Mouse (Mus musculus) heart, embryonic 16.5 days (tissue): ENCODE data around the gene Abl1. TPM values are rescaled to one million over a fixed set of nuclear protein-coding genes. Genes with fewer than 3 reads are reported as not detected.

Experiments used
- ATAC-seq: fragments of 200-750 bp; cut with Nextera tagmentation; replicated peaks from 2 replicates; pipeline ENCODE4 v1.8.0; 2017; ENCODE audit warnings: moderate number of reproducible peaks; ENCODE audit not compliant: insufficient read depth, low FRiP score; ENCODE audit errors: extremely low read depth
- H3K27ac ChIP-seq: fragments of 300-500 bp; sonication (generic); 2 replicates; pipeline ENCODE4 v1.5.1; 2014; ENCODE audit warnings: mild to moderate bottlenecking, low read length, control low read depth, moderate library complexity
- H3K27me3 ChIP-seq: fragments of 300-500 bp; sonication (generic); 2 replicates; pipeline ENCODE4 v1.6.1; 2014; ENCODE audit warnings: low read length, mixed read lengths; ENCODE audit not compliant: control insufficient read depth, insufficient read depth
- H3K36me3 ChIP-seq: fragments of 300-500 bp; sonication (generic); 2 replicates; pipeline ENCODE4 v1.6.1; 2014; ENCODE audit not compliant: control insufficient read depth, insufficient read depth
- H3K4me1 ChIP-seq: fragments of 300-500 bp; sonication (generic); 2 replicates; pipeline ENCODE4 v1.6.1; 2014; ENCODE audit warnings: low read length, mixed read lengths; ENCODE audit not compliant: control insufficient read depth, insufficient read depth
- H3K4me2 ChIP-seq: fragments of 300-500 bp; sonication (generic); 2 replicates; pipeline ENCODE4 v1.6.1; 2014; ENCODE audit warnings: low read depth, mild to moderate bottlenecking, control low read depth, low read length
- H3K4me3 ChIP-seq: fragments of 300-500 bp; sonication (generic); 2 replicates; pipeline ENCODE4 v1.5.1; 2014; ENCODE audit warnings: mild to moderate bottlenecking, control low read depth, low read length
- H3K9ac ChIP-seq: fragments of 300-500 bp; sonication (generic); 2 replicates; pipeline ENCODE4 v1.6.1; 2014; ENCODE audit warnings: low read length, control low read depth
- H3K9me3 ChIP-seq: fragments of 300-500 bp; sonication (generic); replicated peaks from 2 replicates; pipeline ENCODE4 v1.6.1; 2016; ENCODE audit warnings: low read length; ENCODE audit not compliant: control insufficient read depth
- WGBS: fragments of 180-500 bp; shearing (Covaris S2); extraction: QIAGEN DNeasy Blood & Tissue Kit; methylation state at CpG from one replicate; pipeline ENCODE4 v1.1.7; 2014; 5-methylcytosine and 5-hydroxymethylcytosine counted together
- polyA plus RNA-seq: library from polyadenylated mRNA; unstranded; fragments of >200 nt; fragmentation: Nextera tagmentation; extraction: Ambion mirVana; gene quantifications from 2 replicates; pipeline ENCODE4 v1.2.1, GENCODE M21; 2015

Abl1 gene
- polyA plus RNA-seq, 1 experiment from 2014 or later, result 24.0 TPM

GRCm38 (mm10) chr2:31813641-31814040 lies 125.5 kb downstream of the Abl1 start:
- Histone ChIP-seq H3K9ac (no peak overlapping the region), H3K9me3 (no peaks in the 10 kb centered on the region), H3K27me3 (peaks cover 3% of the 10 kb centered on the region), H3K4me1 (no peaks in the 10 kb centered on the region), H3K4me2 (no peak overlapping the region), H3K4me3 (no peak overlapping the region), H3K27ac (no peak overlapping the region), H3K36me3 (no peaks in the 10 kb centered on the region)
- WGBS, result 69% methylated on average over 4 of the region's 4 CpGs
- ATAC-seq, result no peak

DNA sequence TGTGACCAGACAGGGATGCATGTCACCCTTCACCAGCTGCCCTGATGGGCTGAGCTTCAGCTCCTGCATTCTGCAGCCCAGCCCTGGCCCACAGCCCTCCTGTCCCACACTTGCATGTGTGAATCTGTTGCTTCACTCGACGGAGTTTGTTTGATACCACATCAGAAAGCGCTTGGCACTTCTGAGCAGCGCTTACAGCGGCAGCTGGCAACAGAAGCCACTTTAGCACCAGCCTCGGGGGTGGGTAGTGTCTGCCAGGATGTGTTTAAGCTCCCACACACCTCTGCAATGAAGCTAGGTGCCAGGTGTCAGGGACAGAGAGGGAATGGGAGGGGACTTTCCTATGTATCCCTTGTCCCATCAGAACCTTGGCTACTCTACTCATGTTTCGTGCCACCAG lies 126.5 kb downstream of the Abl1 start:
- 57% methylated on average over 7 of the region's 7 CpGs for WGBS
- Histone ChIP-seq H3K9me3 (no peaks in the 10 kb centered on the region), H3K36me3 (no peaks in the 10 kb centered on the region), H3K4me2 (no peak overlapping the region), H3K9ac (no peak overlapping the region), H3K4me1 (no peaks in the 10 kb centered on the region), H3K27me3 (peaks cover 3% of the 10 kb centered on the region), H3K4me3 (no peak overlapping the region), H3K27ac (no peak overlapping the region)
- no peak for ATAC-seq

- H3K27me3 ChIP-seq, result peaks cover 3% of the 10 kb centered on the region
- H3K36me3 ChIP-seq, result no peaks in the 10 kb centered on the region
- H3K4me2 ChIP-seq, result no peak overlapping the region
- WGBS, result 19% methylated on average over 5 of the region's 5 CpGs
- ATAC-seq, result no peak
- H3K9ac ChIP-seq, result no peak overlapping the region
- H3K4me3 ChIP-seq, result no peak overlapping the region
- H3K9me3 ChIP-seq, result no peaks in the 10 kb centered on the region
- H3K4me1 ChIP-seq, result no peaks in the 10 kb centered on the region
- H3K27ac ChIP-seq, result no peak overlapping the region
Measured at GRCm38 (mm10) chr2:31815367-31815766, 127.2 kb downstream of the Abl1 start.

GRCm38 (mm10) chr2:31822524-31823371 lies 134.6 kb downstream of the Abl1 start:
- H3K36me3 ChIP-seq, result no peaks in the 10 kb centered on the region
- no peak for ATAC-seq
- H3K4me1 ChIP-seq, result peaks cover 6% of the 10 kb centered on the region
- peak overlapping the region; percentile 21; the same call in 1 of the 2 replicates for H3K9ac ChIP-seq
- H3K4me3 ChIP-seq, result peak overlapping the region; percentile 39
- WGBS, result 12% methylated on average over 39 of the region's 39 CpGs
- H3K9me3 ChIP-seq, result no peaks in the 10 kb centered on the region
- H3K27ac ChIP-seq, result no peak overlapping the region
- H3K4me2 ChIP-seq, result peak overlapping the region; percentile 59
- peaks cover 20% of the 10 kb centered on the region for H3K27me3 ChIP-seq

DNA sequence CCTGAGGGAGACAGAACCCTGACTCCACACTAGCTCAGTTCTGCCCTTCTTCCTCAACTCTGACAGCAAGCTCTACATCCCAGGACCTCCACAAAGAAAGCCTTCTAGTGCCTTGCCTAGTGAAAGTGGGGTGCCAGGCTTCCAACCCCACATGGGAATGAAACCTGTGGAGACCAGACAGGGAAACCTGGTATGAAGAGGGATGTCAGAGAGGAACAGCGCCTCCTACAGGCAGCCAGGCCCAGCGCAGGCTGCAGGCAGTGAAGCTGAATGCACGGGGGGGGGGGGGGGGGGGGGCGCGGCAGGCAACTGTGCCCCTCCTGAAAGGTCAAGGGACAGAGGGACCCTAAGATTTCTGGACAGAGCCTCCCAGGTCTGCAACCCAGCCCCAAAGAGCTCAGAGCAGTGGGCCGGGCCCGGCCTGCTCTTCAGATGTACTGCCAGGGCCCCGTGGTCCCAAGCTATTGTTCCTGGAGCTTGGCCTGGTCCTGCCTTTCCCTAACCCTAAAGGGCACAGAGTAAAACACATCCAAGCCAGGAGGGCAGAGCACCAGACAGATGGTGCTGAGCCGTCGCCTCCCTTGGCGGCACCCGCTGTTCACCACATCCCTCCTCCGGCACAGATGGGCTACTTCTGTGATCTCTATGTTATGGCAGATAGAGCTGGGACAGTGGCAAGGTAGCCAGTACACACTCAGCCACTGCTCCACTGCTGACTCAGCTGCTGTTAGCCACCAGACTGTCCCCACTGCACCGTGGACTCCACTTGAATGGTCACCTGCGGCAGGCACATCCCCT lies 136.0 kb downstream of the Abl1 start:
- Histone ChIP-seq H3K9ac (no peak overlapping the region), H3K27ac (no peak overlapping the region), H3K4me1 (peaks cover 11% of the 10 kb centered on the region), H3K9me3 (no peaks in the 10 kb centered on the region), H3K4me2 (no peak overlapping the region), H3K36me3 (no peaks in the 10 kb centered on the region), H3K27me3 (peaks cover 20% of the 10 kb centered on the region), H3K4me3 (no peak overlapping the region)
- no peak for ATAC-seq
- WGBS, result 82% methylated on average over 12 of the region's 15 CpGs

- no peak overlapping the region for H3K27ac ChIP-seq
- no peaks in the 10 kb centered on the region for H3K9me3 ChIP-seq
- 68% methylated on average over 16 of the region's 16 CpGs for WGBS
- no peak overlapping the region for H3K4me2 ChIP-seq
- peaks cover 20% of the 10 kb centered on the region for H3K27me3 ChIP-seq
- H3K9ac ChIP-seq, result no peak overlapping the region
- ATAC-seq, result no peak
- H3K36me3 ChIP-seq, result no peaks in the 10 kb centered on the region
- H3K4me1 ChIP-seq, result peaks cover 11% of the 10 kb centered on the region
- no peak overlapping the region for H3K4me3 ChIP-seq
Measured at GRCm38 (mm10) chr2:31825469-31825911, 137.3 kb downstream of the Abl1 start.

- Histone ChIP-seq H3K4me3 (no peak overlapping the region), H3K4me2 (no peak overlapping the region), H3K4me1 (peaks cover 11% of the 10 kb centered on the region), H3K27ac (no peak overlapping the region), H3K36me3 (no peaks in the 10 kb centered on the region), H3K9me3 (no peaks in the 10 kb centered on the region), H3K27me3 (peaks cover 20% of the 10 kb centered on the region), H3K9ac (no peak overlapping the region)
- ATAC-seq, result no peak
- 82% methylated on average over 14 of the region's 14 CpGs for WGBS
Measured at GRCm38 (mm10) chr2:31826094-31827085, 138.2 kb downstream of the Abl1 start.

DNA sequence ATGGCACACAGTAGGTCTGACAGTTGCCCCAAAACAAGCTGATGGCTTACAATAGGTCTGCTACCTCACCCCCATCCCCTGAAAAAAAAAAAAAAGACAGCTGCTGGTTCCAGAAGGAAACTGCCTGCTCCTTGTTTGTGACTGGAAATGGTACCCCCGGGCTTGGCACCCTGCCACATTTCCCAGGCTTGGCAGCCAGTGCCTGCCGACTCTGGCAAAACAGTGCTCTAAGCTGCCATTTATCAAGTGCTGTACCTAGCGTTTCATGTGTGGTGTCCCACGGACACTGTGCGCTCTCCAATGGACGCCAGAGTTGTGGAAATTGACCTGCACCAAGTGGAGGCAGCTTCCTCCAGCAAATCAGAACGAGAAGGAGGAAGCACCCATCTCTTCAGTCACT lies 139.7 kb downstream of the Abl1 start:
- H3K27me3 ChIP-seq, result peaks cover 13% of the 10 kb centered on the region
- WGBS, result 25% methylated on average over 7 of the region's 7 CpGs
- no peak overlapping the region for H3K4me3 ChIP-seq
- H3K9me3 ChIP-seq, result no peaks in the 10 kb centered on the region
- H3K27ac ChIP-seq, result no peak overlapping the region
- peaks cover 7% of the 10 kb centered on the region for H3K4me1 ChIP-seq
- ATAC-seq, result no peak
- H3K4me2 ChIP-seq, result no peak overlapping the region
- no peaks in the 10 kb centered on the region for H3K36me3 ChIP-seq
- H3K9ac ChIP-seq, result no peak overlapping the region
